Mouse (Mus musculus) forebrain, embryonic 12.5 days (tissue): Measurements from ENCODE around the gene Kit. TPM values are rescaled to one million over a fixed set of nuclear protein-coding genes. Genes with fewer than 3 reads are reported as not detected.

Experiments used
- ATAC-seq: fragments of 200-750 bp; cut with Nextera tagmentation; 2 replicates; pipeline ENCODE4 v1.8.0; 2017; ENCODE audit warnings: moderate TSS enrichment; ENCODE audit not compliant: low FRiP score
- H3K27ac ChIP-seq: fragments of 300-500 bp; sonication (generic); 2 replicates; pipeline ENCODE4 v1.5.1; 2016; ENCODE audit warnings: mild to moderate bottlenecking
- H3K27me3 ChIP-seq: fragments of 300-500 bp; sonication (generic); 2 replicates; pipeline ENCODE4 v1.6.1; 2016; ENCODE audit warnings: mild to moderate bottlenecking
- H3K36me3 ChIP-seq: fragments of 300-500 bp; sonication (generic); replicated peaks from 2 replicates; pipeline ENCODE4 v1.6.1; 2016; ENCODE audit warnings: mild to moderate bottlenecking
- H3K4me1 ChIP-seq: fragments of 300-500 bp; sonication (generic); 2 replicates; pipeline ENCODE4 v1.6.1; 2016
- H3K4me2 ChIP-seq: fragments of 300-500 bp; sonication (generic); 2 replicates; pipeline ENCODE4 v1.6.1; 2016; ENCODE audit warnings: mild to moderate bottlenecking, moderate library complexity
- H3K4me3 ChIP-seq: fragments of 300-500 bp; sonication (generic); replicated peaks from 2 replicates; pipeline ENCODE4 v1.5.1; 2016; ENCODE audit warnings: mild to moderate bottlenecking
- H3K9ac ChIP-seq: fragments of 300-500 bp; sonication (generic); 2 replicates; pipeline ENCODE4 v1.6.1; 2016; ENCODE audit warnings: mild to moderate bottlenecking
- H3K9me3 ChIP-seq: fragments of 300-500 bp; sonication (generic); 2 replicates; pipeline ENCODE4 v1.6.1; 2016
- WGBS: fragments of 180-500 bp; shearing (Covaris S2); methylation state at CpG from one replicate; pipeline ENCODE4 v1.1.7; 2016; 5-methylcytosine and 5-hydroxymethylcytosine counted together
- polyA plus RNA-seq: library from polyadenylated mRNA; unstranded; fragments of >200 nt; fragmentation: Nextera tagmentation; extraction: Ambion mirVana; gene quantifications from 2 replicates; pipeline ENCODE4 v1.2.1, GENCODE M21; 2016

Gene Kit
- polyA plus RNA-seq, 1 experiment from 2014 or later: 27.5 TPM

- Histone ChIP-seq H3K27me3 (no peaks in the 10 kb centered on the region), H3K4me1 (0 out of 2 replicates have a peak, but pooled peaks cover 5% of the 10 kb centered on the region), H3K36me3 (peaks cover 19% of the 10 kb centered on the region), H3K4me3 (no peak overlapping the region), H3K27ac (no peak overlapping the region), H3K9me3 (peaks cover 6% of the 10 kb centered on the region; the same call in 1 of the 2 replicates), H3K9ac (no peak overlapping the region), H3K4me2 (no peak overlapping the region)
- ATAC-seq: no peak
- WGBS: 95% methylated on average over 6 of the region's 6 CpGs
These were observed 83.9 kb downstream of the Kit start for GRCm38 (mm10) chr5:75658575-75658974.

- Histone ChIP-seq H3K4me2 (no peak overlapping the region), H3K27me3 (no peaks in the 10 kb centered on the region), H3K27ac (no peak overlapping the region), H3K4me3 (no peak overlapping the region), H3K9ac (no peak overlapping the region), H3K36me3 (0 out of 2 replicates have a peak, but pooled peaks cover 3% of the 10 kb centered on the region), H3K9me3 (peaks cover 6% of the 10 kb centered on the region; the same call in 1 of the 2 replicates), H3K4me1 (0 out of 2 replicates have a peak, but pooled peaks cover 5% of the 10 kb centered on the region)
- 97% methylated on average over 27 of the region's 27 CpGs for WGBS
- ATAC-seq: no peak
These were observed 85.6 kb downstream of the Kit start for GRCm38 (mm10) chr5:75660342-75660741.

GRCm38 (mm10) chr5:75662466-75662865 is 87.8 kb downstream of the Kit start:
- no peak for ATAC-seq
- no peak overlapping the region for H3K27ac ChIP-seq

GRCm38 (mm10) chr5:75663768-75664167 is 89.1 kb downstream of the Kit start:
- no peak overlapping the region for H3K27ac ChIP-seq
- H3K4me2 ChIP-seq: no peak overlapping the region
- no peak overlapping the region for H3K4me3 ChIP-seq
- 0 out of 2 replicates have a peak, but pooled peaks cover 5% of the 10 kb centered on the region for H3K4me1 ChIP-seq
- 0 out of 2 replicates have a peak, but pooled peaks cover 3% of the 10 kb centered on the region for H3K36me3 ChIP-seq
- H3K27me3 ChIP-seq: no peaks in the 10 kb centered on the region
- ATAC-seq: no peak
- WGBS: 85% methylated on average over 2 of the region's 2 CpGs
- H3K9me3 ChIP-seq: peaks cover 6% of the 10 kb centered on the region; the same call in 1 of the 2 replicates
- H3K9ac ChIP-seq: no peak overlapping the region

More at GRCm38 (mm10) chr5:75662466-75662865, 87.8 kb downstream of the Kit start:
- 65% methylated on average over 12 of the region's 12 CpGs for WGBS
- H3K4me3 ChIP-seq: no peak overlapping the region
- H3K4me2 ChIP-seq: no peak overlapping the region
- 0 out of 2 replicates have a peak, but pooled peaks cover 5% of the 10 kb centered on the region for H3K4me1 ChIP-seq
- peaks cover 6% of the 10 kb centered on the region; the same call in 1 of the 2 replicates for H3K9me3 ChIP-seq
- 0 out of 2 replicates have a peak, but pooled peaks cover 3% of the 10 kb centered on the region for H3K36me3 ChIP-seq
- no peak overlapping the region for H3K9ac ChIP-seq
- H3K27me3 ChIP-seq: no peaks in the 10 kb centered on the region

GRCm38 (mm10) chr5:75667083-75667482 is 92.4 kb downstream of the Kit start:
- 0 out of 2 replicates have a peak, but pooled peaks cover 5% of the 10 kb centered on the region for H3K4me1 ChIP-seq
- WGBS: 74% methylated on average over 3 of the region's 3 CpGs
- H3K4me2 ChIP-seq: no peak overlapping the region
- no peak for ATAC-seq
- H3K27me3 ChIP-seq: no peaks in the 10 kb centered on the region
- no peak overlapping the region for H3K4me3 ChIP-seq
- no peak overlapping the region for H3K27ac ChIP-seq
- no peaks in the 10 kb centered on the region for H3K9me3 ChIP-seq
- H3K36me3 ChIP-seq: no peaks in the 10 kb centered on the region
- no peak overlapping the region for H3K9ac ChIP-seq

GRCm38 (mm10) chr5:75671136-75671788 is 96.5 kb downstream of the Kit start:
- Histone ChIP-seq H3K4me1 (no peaks in the 10 kb centered on the region), H3K9ac (no peak overlapping the region), H3K9me3 (no peaks in the 10 kb centered on the region), H3K27ac (no peak overlapping the region), H3K27me3 (no peaks in the 10 kb centered on the region), H3K4me2 (no peak overlapping the region), H3K36me3 (no peaks in the 10 kb centered on the region), H3K4me3 (no peak overlapping the region)
- WGBS: 84% methylated on average over 5 of the region's 5 CpGs
- no peak for ATAC-seq

GRCm38 (mm10) chr5:75676024-75676423 is 101.3 kb downstream of the Kit start:
- ATAC-seq: no peak
- 82% methylated on average over 3 of the region's 3 CpGs for WGBS
- no peak overlapping the region for H3K27ac ChIP-seq

GRCm38 (mm10) chr5:75679896-75680295 is 105.2 kb downstream of the Kit start:
- Histone ChIP-seq H3K27ac (no peak overlapping the region), H3K36me3 (no peaks in the 10 kb centered on the region), H3K9ac (no peak overlapping the region), H3K27me3 (no peaks in the 10 kb centered on the region), H3K9me3 (no peaks in the 10 kb centered on the region), H3K4me3 (no peak overlapping the region), H3K4me2 (no peak overlapping the region), H3K4me1 (no peaks in the 10 kb centered on the region)
- WGBS: 87% methylated on average over 3 of the region's 3 CpGs
- ATAC-seq: no peak

More at GRCm38 (mm10) chr5:75676024-75676423, 101.3 kb downstream of the Kit start:
- Histone ChIP-seq H3K4me2 (no peak overlapping the region), H3K4me1 (no peaks in the 10 kb centered on the region), H3K9ac (no peak overlapping the region), H3K4me3 (no peak overlapping the region), H3K9me3 (no peaks in the 10 kb centered on the region), H3K27me3 (no peaks in the 10 kb centered on the region), H3K36me3 (no peaks in the 10 kb centered on the region)

GRCm38 (mm10) chr5:75695162-75695809 is 120.6 kb downstream of the Kit start:
- Histone ChIP-seq H3K27me3 (peaks cover 3% of the 10 kb centered on the region; the same call in 1 of the 2 replicates), H3K9me3 (no peaks in the 10 kb centered on the region), H3K27ac (no peak overlapping the region), H3K4me1 (peaks cover 6% of the 10 kb centered on the region), H3K4me2 (no peak overlapping the region), H3K9ac (no peak overlapping the region), H3K4me3 (no peak overlapping the region), H3K36me3 (no peaks in the 10 kb centered on the region)
- WGBS: 87% methylated on average over 12 of the region's 12 CpGs
- no peak for ATAC-seq

GRCm38 (mm10) chr5:75696960-75697359 is 122.2 kb downstream of the Kit start:
- no peak for ATAC-seq
- H3K9me3 ChIP-seq: no peaks in the 10 kb centered on the region
- no peaks in the 10 kb centered on the region for H3K36me3 ChIP-seq
- no peak overlapping the region for H3K9ac ChIP-seq
- peaks cover 3% of the 10 kb centered on the region; the same call in 1 of the 2 replicates for H3K27me3 ChIP-seq
- 50% methylated on average over 5 of the region's 5 CpGs for WGBS
- H3K4me1 ChIP-seq: peaks cover 6% of the 10 kb centered on the region
- no peak overlapping the region for H3K4me3 ChIP-seq
- H3K4me2 ChIP-seq: no peak overlapping the region
- no peak overlapping the region for H3K27ac ChIP-seq

GRCm38 (mm10) chr5:75698556-75698955 is 123.8 kb downstream of the Kit start:
- no peak overlapping the region for H3K4me2 ChIP-seq
- H3K9me3 ChIP-seq: 0 out of 2 replicates have a peak, but pooled peaks cover 7% of the 10 kb centered on the region
- no peak overlapping the region for H3K4me3 ChIP-seq
- no peak for ATAC-seq
- peaks cover 6% of the 10 kb centered on the region for H3K4me1 ChIP-seq
- H3K9ac ChIP-seq: no peak overlapping the region
- H3K27me3 ChIP-seq: peaks cover 3% of the 10 kb centered on the region; the same call in 1 of the 2 replicates
- no peak overlapping the region for H3K27ac ChIP-seq
- 90% methylated on average over 8 of the region's 8 CpGs for WGBS
- no peaks in the 10 kb centered on the region for H3K36me3 ChIP-seq

- Histone ChIP-seq H3K27me3 (peaks cover 3% of the 10 kb centered on the region; the same call in 1 of the 2 replicates), H3K4me2 (no peak overlapping the region), H3K9me3 (0 out of 2 replicates have a peak, but pooled peaks cover 7% of the 10 kb centered on the region), H3K36me3 (no peaks in the 10 kb centered on the region), H3K4me1 (peaks cover 6% of the 10 kb centered on the region), H3K9ac (no peak overlapping the region), H3K27ac (no peak overlapping the region), H3K4me3 (no peak overlapping the region)
- 86% methylated on average over 7 of the region's 7 CpGs for WGBS
- no peak for ATAC-seq
These were observed 124.4 kb downstream of the Kit start for GRCm38 (mm10) chr5:75699081-75699480.
